Mouse (Mus musculus): ENCODE measurements around the gene Adamts20.
"Not testable (repeated sequence)": the region's sequence is repeated elsewhere in the genome, so short reads cannot be mapped to it uniquely, and the experiment has no call there.

The Adamts20 gene

DNA sequence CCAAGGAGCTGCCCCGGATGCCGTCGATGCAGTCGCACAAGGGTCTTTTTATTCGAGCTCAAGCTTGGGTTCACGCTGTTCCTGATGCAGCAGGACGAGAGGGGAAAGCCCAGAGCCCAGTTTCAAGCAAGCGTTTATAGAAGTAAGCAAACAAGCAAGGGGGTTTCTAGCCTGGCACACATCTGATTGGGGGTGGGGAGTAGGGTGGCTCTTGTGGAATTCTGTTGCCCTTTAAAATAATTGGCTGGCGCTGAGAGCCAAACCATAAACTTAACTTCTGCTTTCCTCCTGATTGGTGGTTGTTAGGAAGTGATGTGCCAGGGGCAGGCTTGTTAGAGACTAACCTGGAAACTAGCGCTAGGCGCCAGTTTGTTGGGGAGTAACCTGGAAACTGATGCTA lies at the start of gene Adamts20:
Adamts20 (minus strand) TSS at position 101 of the 400 bp plus-strand sequence.
- no peak for DNase-seq

DNA sequence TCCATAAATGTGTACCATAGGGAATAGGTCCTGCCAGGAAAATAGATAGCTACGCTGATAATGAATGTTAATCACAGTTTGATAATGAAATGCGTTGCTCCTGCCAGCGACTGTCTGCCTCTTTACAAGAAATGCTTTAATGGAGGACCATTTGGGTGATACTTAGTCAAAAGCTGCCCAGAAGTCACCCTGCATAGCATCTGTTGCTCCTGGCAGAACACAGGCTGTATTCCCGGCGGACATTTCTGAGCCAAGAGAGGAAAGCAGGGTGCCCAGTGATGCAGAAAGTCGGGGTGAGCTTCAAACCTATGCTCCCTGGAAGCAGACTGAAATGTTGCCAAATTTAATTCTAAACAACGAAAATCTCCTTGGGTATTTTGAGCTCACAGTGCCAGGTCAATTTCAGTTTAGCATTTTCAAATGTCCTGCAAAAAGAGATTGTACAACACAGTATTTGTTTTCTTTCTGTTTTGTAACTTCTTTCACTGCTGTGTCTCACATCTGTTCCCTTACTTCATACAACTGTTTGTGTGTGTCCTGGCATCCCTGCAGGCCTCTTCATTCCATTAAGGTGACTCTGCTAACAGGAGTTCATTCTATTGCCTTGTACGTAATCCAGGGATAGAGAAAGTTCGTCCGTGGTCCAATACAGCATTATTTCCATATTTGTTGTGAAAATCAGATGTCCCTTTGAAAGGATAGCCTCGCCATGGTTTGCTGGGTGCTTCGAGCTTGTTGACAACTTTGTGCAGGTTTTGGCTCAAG lies 38.4 kb upstream of the Adamts20 start:
- no peak for DNase-seq

GRCm38 (mm10) chr15:94499260-94499659 lies 34.0 kb upstream of the Adamts20 start:
- no peak for DNase-seq

GRCm38 (mm10) chr15:94495936-94496335 lies 30.7 kb upstream of the Adamts20 start:
- DNase-seq = no peak

DNA sequence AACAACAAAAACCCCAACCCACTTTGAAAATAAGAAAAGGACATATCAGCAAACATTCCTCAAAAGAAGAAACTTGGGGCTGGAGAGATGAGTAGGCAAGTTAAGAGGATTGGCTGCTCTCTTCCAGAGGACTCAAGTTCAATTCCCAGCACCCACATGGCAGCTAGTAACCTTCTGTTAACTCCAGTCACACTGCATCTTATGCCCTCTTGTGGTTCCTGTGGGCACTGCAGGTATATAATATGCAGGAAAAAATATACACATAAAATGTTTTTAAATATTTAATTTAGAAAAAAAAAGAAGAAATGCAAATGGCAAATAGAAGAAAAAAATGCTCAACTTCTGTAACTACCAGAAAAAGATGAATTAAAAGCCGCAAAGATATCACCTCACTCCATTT lies 29.2 kb upstream of the Adamts20 start:
- no peak for DNase-seq

GRCm38 (mm10) chr15:94489433-94489832 lies 24.2 kb upstream of the Adamts20 start:
- no peak for DNase-seq

GRCm38 (mm10) chr15:94488028-94488427 lies 22.8 kb upstream of the Adamts20 start:
- not testable (repeated sequence) for DNase-seq

DNA sequence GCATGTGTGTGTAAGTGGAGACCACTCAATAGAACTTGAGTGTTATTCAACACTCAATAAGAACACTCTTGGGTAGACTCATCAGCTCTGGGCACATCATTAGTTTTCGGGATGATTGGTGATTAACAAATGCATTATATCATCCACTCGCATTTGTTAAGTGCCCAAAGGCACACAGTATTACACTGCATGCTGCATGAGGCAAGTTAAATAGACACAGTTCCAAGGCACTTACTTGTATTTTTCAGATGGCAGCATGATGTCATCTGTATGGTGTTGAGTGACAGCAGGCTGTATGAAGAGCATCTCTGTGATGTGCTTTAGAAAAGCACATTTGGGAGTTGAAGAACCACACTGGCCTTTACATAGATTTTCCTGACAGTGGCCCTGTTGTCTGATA lies 17.3 kb upstream of the Adamts20 start:
- DNase-seq = no peak

DNA sequence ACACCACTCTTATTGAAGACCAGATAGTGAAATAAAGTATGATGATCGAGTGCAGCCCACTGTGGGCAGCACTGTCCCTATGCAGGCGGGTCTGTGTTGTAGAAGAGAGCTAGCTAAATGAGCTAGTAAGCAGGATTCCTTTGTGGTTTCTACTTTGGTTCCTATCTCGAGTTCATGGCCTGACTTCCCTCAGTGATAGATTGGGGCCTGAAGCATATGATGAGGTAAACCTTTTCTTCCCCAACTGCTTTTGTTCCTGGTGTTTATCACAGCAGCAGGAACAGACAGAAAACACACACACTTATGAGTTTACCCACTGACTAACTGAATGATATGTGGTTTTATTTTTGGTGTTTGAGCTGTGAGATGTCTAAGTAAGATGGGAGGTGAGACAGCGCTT lies 15.6 kb upstream of the Adamts20 start:
- no peak for DNase-seq

DNA sequence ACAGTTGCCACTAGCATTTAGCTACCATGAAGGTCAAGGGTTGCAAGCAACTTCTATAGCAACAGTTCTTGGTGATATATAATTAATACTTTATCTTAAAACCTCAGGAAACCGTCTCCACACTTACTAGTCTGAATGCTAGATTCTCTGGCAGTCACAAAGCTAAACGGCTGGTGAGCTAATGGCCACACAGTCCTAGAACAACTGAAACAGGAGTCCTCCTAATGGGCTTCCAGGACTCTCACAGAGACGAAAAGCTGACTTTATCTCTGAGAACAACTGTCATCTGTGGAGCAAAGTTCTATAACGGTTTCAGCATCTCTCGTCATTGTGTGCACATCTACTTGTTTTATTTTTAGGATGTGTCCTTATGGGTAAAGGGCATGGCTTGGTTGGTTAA lies 15.0 kb upstream of the Adamts20 start:
- DNase-seq = no peak

GRCm38 (mm10) chr15:94479513-94480136 lies 14.4 kb upstream of the Adamts20 start:
- no peak for DNase-seq

DNA sequence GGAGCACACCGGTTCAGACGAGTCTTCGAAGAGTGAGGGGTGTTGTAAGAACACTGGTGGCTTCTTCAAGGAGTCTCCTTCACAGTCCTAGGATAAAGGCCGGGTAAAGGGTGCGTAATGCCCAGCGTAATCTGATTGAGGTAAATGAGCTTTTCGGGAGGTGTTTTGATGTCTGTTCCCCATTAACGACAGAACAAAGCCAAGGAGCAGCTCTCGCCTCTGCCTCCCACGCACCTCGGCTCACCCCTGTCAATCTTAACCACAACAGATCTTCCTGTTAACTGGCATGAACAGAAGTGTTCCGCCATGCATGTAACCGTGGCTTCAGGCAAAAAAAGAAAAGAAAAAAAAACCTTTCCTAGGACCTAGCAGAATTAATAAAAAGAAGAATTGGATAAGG lies 13.5 kb upstream of the Adamts20 start:
- DNase-seq = no peak

DNA sequence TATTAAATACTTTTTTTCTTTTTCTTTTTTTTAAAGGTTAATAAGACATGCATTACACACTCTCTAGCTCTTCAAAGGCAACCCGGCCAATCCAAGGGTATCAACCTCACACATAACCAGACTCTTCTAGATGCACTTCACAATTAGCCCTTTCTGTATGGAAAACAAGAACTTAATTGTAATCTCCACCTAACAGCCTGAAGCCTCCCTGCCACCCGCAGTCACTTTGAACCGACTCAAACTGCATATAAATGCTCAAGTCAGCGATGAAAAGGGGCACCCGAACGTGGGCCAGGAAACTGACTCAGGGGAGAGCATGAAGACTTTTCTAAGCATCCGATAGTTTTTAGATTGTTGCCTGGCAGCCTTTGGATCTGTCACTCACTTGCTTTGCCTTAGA lies 12.1 kb upstream of the Adamts20 start:
- DNase-seq = no peak

DNA sequence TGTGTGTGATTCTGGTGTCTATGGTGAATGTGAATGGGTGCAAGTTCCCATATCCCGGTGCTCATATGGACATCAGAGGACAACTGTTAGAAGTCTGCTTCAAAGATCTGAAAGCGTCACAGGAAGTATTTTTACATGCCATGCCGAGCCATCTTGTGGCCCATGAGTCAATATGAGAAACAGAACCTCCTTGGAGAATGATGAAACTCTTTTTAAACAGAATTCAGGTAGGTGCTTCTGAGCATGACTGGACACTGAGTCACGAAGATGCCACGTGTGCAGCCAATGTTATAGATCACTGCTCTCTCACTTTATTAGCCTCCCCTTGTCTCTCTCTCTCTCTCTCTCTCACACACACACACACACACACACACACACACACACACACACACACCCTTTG lies 10.8 kb upstream of the Adamts20 start:
- DNase-seq = no peak

- no peak for DNase-seq
These were observed 5.1 kb upstream of the Adamts20 start for GRCm38 (mm10) chr15:94470361-94470760.

- no peak for DNase-seq
These were observed 337 bp downstream of the Adamts20 start for GRCm38 (mm10) chr15:94464881-94465280.

DNA sequence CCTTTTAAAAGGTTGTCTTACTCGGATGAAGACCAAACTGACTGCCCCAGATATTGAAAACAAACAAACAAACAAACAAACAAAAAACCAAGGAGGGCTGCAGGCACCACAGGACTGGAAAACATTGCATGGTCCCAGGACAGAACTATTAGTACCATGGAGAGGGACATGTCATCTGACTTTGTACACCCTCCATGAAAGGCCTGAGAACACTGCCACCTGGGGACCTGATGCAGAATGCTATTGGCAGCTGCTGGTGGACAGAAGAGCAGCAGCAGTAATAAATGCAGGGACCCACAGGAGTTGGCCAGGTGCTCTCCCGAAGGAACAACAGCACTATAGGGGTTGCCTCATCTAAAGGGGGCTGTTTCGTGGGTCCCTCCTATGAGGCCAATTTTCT lies 2.0 kb downstream of the Adamts20 start:
- DNase-seq = no peak

GRCm38 (mm10) chr15:94462206-94462605 lies 3.0 kb downstream of the Adamts20 start:
- DNase-seq = no peak

DNA sequence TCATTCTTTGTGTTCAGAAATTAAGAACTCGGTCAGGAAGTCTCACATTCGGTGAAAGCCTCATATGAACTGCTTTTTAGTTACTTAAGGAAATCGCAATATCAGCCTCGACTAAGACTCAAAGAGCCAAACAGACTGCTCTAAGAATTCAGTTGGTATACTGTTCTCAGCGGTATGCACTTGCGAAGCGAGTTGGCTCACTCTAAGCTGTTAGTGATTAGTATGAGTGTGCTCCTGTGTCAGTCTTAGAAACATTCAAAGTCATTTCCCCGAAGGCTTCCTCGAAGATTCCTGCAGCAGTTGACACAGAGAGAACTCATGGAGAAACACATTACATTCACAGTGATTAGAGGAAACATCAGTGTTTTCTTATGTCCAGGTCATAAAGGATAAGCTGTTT lies 4.1 kb downstream of the Adamts20 start:
- no peak for DNase-seq

- no peak for DNase-seq
These were observed 7.4 kb downstream of the Adamts20 start for GRCm38 (mm10) chr15:94457636-94458390.

GRCm38 (mm10) chr15:94452848-94453247 lies 12.4 kb downstream of the Adamts20 start:
- DNase-seq = no peak

DNA sequence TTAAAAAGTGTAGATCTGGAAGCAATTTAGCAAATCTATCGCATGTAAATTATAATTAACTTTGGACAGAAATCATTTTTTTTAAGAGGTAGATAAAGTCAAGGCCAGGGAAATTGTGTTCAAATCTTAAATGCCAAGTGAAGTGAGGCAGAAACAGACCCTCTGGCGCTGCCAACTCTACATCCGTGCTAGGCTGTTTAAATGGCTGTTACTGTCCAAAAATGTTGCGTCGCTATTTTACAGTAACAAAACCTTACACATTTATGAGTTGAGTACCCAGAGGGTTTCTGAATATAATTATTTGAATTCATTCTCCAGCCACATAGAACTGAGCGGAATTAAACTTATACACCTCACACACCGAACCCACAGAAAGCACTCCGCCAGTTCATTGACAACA lies 13.6 kb downstream of the Adamts20 start:
- DNase-seq = no peak

DNA sequence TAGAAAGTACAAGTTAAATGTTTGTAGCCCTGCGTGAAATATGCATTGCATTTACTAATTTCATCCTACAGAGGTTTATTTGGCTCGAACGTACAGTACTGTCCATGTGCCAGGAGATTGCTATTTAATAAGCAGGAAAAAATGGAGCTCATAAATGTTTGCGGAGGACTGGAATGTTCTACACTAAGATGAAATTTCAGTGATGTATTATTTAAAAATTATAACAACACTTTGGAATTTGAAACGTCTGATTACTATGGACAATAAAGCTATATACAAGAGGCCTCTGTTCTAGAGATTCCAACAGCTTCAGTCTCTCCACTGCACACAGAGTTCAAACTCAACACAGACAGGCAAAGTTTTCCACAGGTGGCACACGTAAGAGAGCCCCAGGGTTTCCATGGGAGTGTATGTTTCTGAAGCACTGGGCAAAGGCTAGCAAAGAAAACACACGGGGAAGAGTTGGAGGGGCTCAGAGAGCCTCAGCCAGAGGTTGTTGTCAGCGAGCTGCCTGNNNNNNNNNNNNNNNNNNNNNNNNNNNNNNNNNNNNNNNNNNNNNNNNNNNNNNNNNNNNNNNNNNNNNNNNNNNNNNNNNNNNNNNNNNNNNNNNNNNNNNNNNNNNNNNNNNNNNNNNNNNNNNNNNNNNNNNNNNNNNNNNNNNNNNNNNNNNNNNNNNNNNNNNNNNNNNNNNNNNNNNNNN lies 20.6 kb downstream of the Adamts20 start:
- no peak for DNase-seq
